Mouse (Mus musculus) limb, embryonic 13.5 days (tissue): ENCODE data around the gene Gm4969. TPM values are rescaled to one million over a fixed set of nuclear protein-coding genes. Genes with fewer than 3 reads are reported as not detected.

Source experiments
- ATAC-seq: fragments of 200-750 bp; cut with Nextera tagmentation; 2 replicates; pipeline ENCODE4 v1.8.0; 2017; ENCODE audit warnings: low read depth, moderate number of reproducible peaks, moderate TSS enrichment; ENCODE audit not compliant: low FRiP score
- H3K27ac ChIP-seq: fragments of 300-500 bp; sonication (generic); 2 replicates; pipeline ENCODE4 v1.5.1; 2015; ENCODE audit warnings: inconsistent platforms, mild to moderate bottlenecking, moderate library complexity
- H3K27me3 ChIP-seq: fragments of 300-500 bp; sonication (generic); 2 replicates; pipeline ENCODE4 v1.6.1; 2015; ENCODE audit warnings: mild to moderate bottlenecking, inconsistent platforms
- H3K36me3 ChIP-seq: fragments of 300-500 bp; sonication (generic); 2 replicates; pipeline ENCODE4 v1.6.1; 2015; ENCODE audit warnings: inconsistent platforms, mild to moderate bottlenecking, moderate library complexity
- H3K4me1 ChIP-seq: fragments of 300-500 bp; sonication (generic); 2 replicates; pipeline ENCODE4 v1.6.1; 2015; ENCODE audit warnings: inconsistent platforms
- H3K4me2 ChIP-seq: fragments of 300-500 bp; sonication (generic); replicated peaks from 2 replicates; pipeline ENCODE4 v1.6.1; 2015; ENCODE audit warnings: inconsistent platforms, mild to moderate bottlenecking, moderate library complexity
- H3K4me3 ChIP-seq: fragments of 300-500 bp; sonication (generic); 2 replicates; pipeline ENCODE4 v1.5.1; 2015; ENCODE audit warnings: moderate library complexity, mild to moderate bottlenecking, inconsistent platforms
- H3K9ac ChIP-seq: fragments of 300-500 bp; sonication (generic); 2 replicates; pipeline ENCODE4 v1.6.1; 2015; ENCODE audit warnings: mild to moderate bottlenecking, inconsistent platforms
- H3K9me3 ChIP-seq: fragments of 300-500 bp; sonication (generic); 2 replicates; pipeline ENCODE4 v1.6.1; 2016; ENCODE audit warnings: inconsistent platforms
- WGBS: fragments of 180-500 bp; shearing (Covaris S2); methylation state at CpG from one replicate; pipeline ENCODE4 v1.1.7; 2015; 5-methylcytosine and 5-hydroxymethylcytosine counted together
- polyA plus RNA-seq: library from polyadenylated mRNA; unstranded; fragments of >200 nt; fragmentation: Nextera tagmentation; extraction: Ambion mirVana; gene quantifications from 2 replicates; pipeline ENCODE4 v1.2.1, GENCODE M21; 2015

Gene Gm4969
- polyA plus RNA-seq, 1 experiment from 2014 or later: 4.3 TPM

GRCm38 (mm10) chr7:19131324-19131848 lies 13.2 kb upstream of the Gm4969 start:
- H3K27ac ChIP-seq: peak overlapping the region; percentile 89
- peaks cover 37% of the 10 kb centered on the region for H3K36me3 ChIP-seq
- under 1% methylated on average over 39 of the region's 39 CpGs for WGBS

DNA sequence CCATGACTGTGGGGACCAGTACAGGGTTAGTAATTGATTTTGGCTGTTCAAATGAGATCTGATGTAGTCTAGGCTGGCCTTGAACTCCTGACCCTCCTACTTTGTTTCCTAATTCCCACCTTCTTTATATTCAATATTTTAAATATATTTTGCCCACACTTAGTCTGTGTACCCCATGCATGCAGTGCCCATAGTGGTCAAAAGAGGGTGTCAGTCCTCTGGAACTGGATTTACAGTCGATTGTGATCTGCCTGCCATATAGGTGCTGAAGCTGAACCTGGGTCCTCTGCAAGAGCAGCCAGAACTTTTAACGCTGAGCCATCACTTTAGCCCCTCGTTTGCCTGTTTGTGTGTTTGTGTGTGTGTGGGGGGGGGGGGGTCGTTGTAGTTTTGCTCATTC lies 12.5 kb upstream of the Gm4969 start:
- Histone ChIP-seq H3K36me3 (peaks cover 30% of the 10 kb centered on the region), H3K4me1 (peaks cover 13% of the 10 kb centered on the region), H3K27ac (peak overlapping the region; percentile 89; the same call in 1 of the 2 replicates), H3K27me3 (no peaks in the 10 kb centered on the region), H3K9ac (peak overlapping the region; percentile 31; the same call in 1 of the 2 replicates), H3K4me2 (peak overlapping the region; percentile 71), H3K4me3 (peak overlapping the region; percentile 48), H3K9me3 (no peaks in the 10 kb centered on the region)
- no peak for ATAC-seq
- WGBS: 22% methylated on average over 4 of the region's 4 CpGs

More at GRCm38 (mm10) chr7:19131324-19131848, 13.2 kb upstream of the Gm4969 start:
- Histone ChIP-seq H3K4me3 (peak overlapping the region; percentile 48), H3K4me2 (peak overlapping the region; percentile 71), H3K9ac (peak overlapping the region; percentile 61), H3K9me3 (no peaks in the 10 kb centered on the region), H3K27me3 (no peaks in the 10 kb centered on the region), H3K4me1 (peaks cover 13% of the 10 kb centered on the region)
- ATAC-seq: peak; percentile 99

- WGBS: 93% methylated on average over 5 of the region's 5 CpGs
These were observed 11.2 kb upstream of the Gm4969 start for GRCm38 (mm10) chr7:19129396-19129795.

DNA sequence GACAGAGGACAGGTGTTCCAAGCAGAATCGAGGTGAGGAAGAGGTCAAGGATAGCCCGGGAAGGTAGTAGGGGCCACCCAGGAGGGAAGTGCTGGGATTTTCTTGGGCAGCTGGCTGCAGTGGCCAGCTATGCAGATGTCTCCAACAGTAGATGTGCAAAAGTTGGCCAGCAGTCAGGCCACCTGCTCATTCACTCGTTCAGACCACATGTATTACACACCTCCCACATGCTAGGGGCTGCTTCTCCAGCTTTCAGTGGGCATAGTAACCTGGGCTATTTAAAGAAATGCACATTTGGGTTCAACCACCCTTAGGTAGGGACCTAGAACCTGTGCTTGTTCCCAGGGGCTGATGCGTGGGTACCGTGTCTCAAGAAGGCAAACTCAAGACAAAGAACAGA lies 9.6 kb upstream of the Gm4969 start:
- no peak overlapping the region for H3K4me3 ChIP-seq
- H3K9me3 ChIP-seq: no peaks in the 10 kb centered on the region
- H3K9ac ChIP-seq: no peak overlapping the region
- peaks cover 13% of the 10 kb centered on the region for H3K4me1 ChIP-seq
- WGBS: 84% methylated on average over 5 of the region's 5 CpGs
- peaks cover 24% of the 10 kb centered on the region for H3K36me3 ChIP-seq
- no peak for ATAC-seq
- no peak overlapping the region for H3K4me2 ChIP-seq
- no peaks in the 10 kb centered on the region for H3K27me3 ChIP-seq
- H3K27ac ChIP-seq: no peak overlapping the region

More at GRCm38 (mm10) chr7:19129396-19129795, 11.2 kb upstream of the Gm4969 start:
- no peak overlapping the region for H3K9ac ChIP-seq
- no peak overlapping the region for H3K27ac ChIP-seq
- H3K4me3 ChIP-seq: no peak overlapping the region
- no peaks in the 10 kb centered on the region for H3K9me3 ChIP-seq
- H3K4me1 ChIP-seq: peaks cover 13% of the 10 kb centered on the region
- peaks cover 24% of the 10 kb centered on the region for H3K36me3 ChIP-seq
- no peaks in the 10 kb centered on the region for H3K27me3 ChIP-seq
- ATAC-seq: no peak
- H3K4me2 ChIP-seq: no peak overlapping the region

DNA sequence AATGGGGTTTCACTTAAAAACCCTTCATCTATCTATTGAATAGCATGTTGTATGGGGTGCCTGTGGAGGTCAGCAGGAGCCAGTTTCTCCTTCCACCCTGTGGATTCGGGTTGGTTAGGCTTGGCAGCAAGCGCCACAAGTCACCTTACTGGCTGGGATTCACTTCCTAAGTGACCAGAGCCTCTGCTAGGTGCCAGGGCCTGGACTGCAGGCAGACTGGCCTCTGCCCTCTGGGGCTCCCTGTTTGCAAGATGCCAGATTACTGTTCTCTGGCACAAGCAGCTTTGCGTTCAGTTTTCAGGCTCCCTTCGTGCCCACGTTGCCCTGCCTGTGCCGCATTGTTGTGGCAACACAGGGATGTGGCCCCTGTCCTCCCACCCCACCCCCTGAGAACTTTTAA lies 6.5 kb upstream of the Gm4969 start:
- Histone ChIP-seq H3K27ac (no peak overlapping the region), H3K27me3 (no peaks in the 10 kb centered on the region), H3K36me3 (peaks cover 24% of the 10 kb centered on the region), H3K9ac (peak overlapping the region; percentile 15; the same call in 1 of the 2 replicates), H3K4me1 (peaks cover 15% of the 10 kb centered on the region), H3K4me2 (no peak overlapping the region), H3K4me3 (no peak overlapping the region), H3K9me3 (no peaks in the 10 kb centered on the region)
- no peak for ATAC-seq
- 88% methylated on average over 6 of the region's 6 CpGs for WGBS

GRCm38 (mm10) chr7:19121686-19122085 lies 3.5 kb upstream of the Gm4969 start:
- Histone ChIP-seq H3K4me2 (no peak overlapping the region; the same call in 1 of the 2 replicates), H3K36me3 (peaks cover 5% of the 10 kb centered on the region), H3K4me1 (peaks cover 22% of the 10 kb centered on the region), H3K27ac (no peak overlapping the region), H3K9me3 (0 out of 2 replicates have a peak, but pooled peaks cover 9% of the 10 kb centered on the region), H3K4me3 (no peak overlapping the region; the same call in 1 of the 2 replicates), H3K27me3 (no peaks in the 10 kb centered on the region), H3K9ac (no peak overlapping the region)
- ATAC-seq: no peak
- WGBS: 89% methylated on average over 4 of the region's 4 CpGs

GRCm38 (mm10) chr7:19119631-19120429 lies 1.7 kb upstream of the Gm4969 start, which contains the start of gene Fbxo46:
TSS of gene Fbxo46 (plus strand) at chr7:19119859.
- ATAC-seq: peak; percentile 94
- Histone ChIP-seq H3K9me3 (peaks cover 9% of the 10 kb centered on the region; the same call in 1 of the 2 replicates), H3K9ac (peak within 1 kb of the TSS; percentile 83), H3K27me3 (no peaks in the 10 kb centered on the region), H3K4me2 (peak within 1 kb of the TSS; percentile 91), H3K4me1 (peaks cover 22% of the 10 kb centered on the region), H3K36me3 (peaks cover 2% of the 10 kb centered on the region; the same call in 1 of the 2 replicates), H3K27ac (peak within 1 kb of the TSS; percentile 28; the same call in 1 of the 2 replicates), H3K4me3 (peak within 1 kb of the TSS; percentile 71)
- 4% methylated on average over 34 of the region's 34 CpGs for WGBS

DNA sequence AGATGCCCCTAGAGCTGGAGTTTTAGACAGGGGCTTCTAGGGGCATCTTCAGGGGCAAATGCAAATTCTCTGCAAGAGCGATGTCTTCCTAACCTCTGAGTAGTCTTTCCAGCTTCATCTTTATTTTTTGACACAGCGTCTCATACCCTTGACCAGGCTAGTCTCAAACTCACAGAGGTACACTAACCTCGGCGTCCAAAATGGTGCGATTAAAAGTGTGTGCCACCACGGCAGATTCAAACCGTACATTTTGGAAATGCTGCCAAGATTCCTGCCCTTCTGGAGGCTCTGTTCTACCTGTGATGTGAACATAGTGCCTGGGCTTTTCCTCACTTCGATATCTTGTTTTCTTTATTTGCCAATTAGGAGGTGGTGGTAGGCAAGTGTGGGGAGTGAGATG lies 915 bp upstream of the Gm4969 start:
- Histone ChIP-seq H3K4me3 (no peak overlapping the region; the same call in 1 of the 2 replicates), H3K9ac (no peak overlapping the region), H3K4me1 (peaks cover 22% of the 10 kb centered on the region), H3K36me3 (no peaks in the 10 kb centered on the region), H3K27me3 (no peaks in the 10 kb centered on the region), H3K9me3 (peaks cover 9% of the 10 kb centered on the region; the same call in 1 of the 2 replicates), H3K4me2 (peak overlapping the region; percentile 9; the same call in 1 of the 2 replicates), H3K27ac (no peak overlapping the region)
- ATAC-seq: peak; percentile 5; the same call in 1 of the 2 replicates
- 89% methylated on average over 8 of the region's 8 CpGs for WGBS

GRCm38 (mm10) chr7:19109565-19109964 lies 8.6 kb downstream of the Gm4969 start:
- Histone ChIP-seq H3K9me3 (no peaks in the 10 kb centered on the region), H3K9ac (no peak overlapping the region), H3K4me2 (no peak overlapping the region), H3K36me3 (no peaks in the 10 kb centered on the region), H3K27ac (no peak overlapping the region), H3K4me3 (no peak overlapping the region), H3K4me1 (no peaks in the 10 kb centered on the region), H3K27me3 (no peaks in the 10 kb centered on the region)
- ATAC-seq: no peak
- WGBS: 78% methylated on average over 1 of the region's 1 CpGs

- H3K27me3 ChIP-seq: no peaks in the 10 kb centered on the region
- H3K9me3 ChIP-seq: peaks cover 10% of the 10 kb centered on the region
- H3K4me1 ChIP-seq: no peaks in the 10 kb centered on the region
- no peak overlapping the region for H3K4me2 ChIP-seq
- peaks cover 4% of the 10 kb centered on the region; the same call in 1 of the 2 replicates for H3K36me3 ChIP-seq
- WGBS: 67% methylated on average over 3 of the region's 3 CpGs
- H3K4me3 ChIP-seq: no peak overlapping the region
- H3K27ac ChIP-seq: no peak overlapping the region
- ATAC-seq: no peak
- no peak overlapping the region for H3K9ac ChIP-seq
These were observed 10.7 kb downstream of the Gm4969 start for GRCm38 (mm10) chr7:19107436-19107835.

DNA sequence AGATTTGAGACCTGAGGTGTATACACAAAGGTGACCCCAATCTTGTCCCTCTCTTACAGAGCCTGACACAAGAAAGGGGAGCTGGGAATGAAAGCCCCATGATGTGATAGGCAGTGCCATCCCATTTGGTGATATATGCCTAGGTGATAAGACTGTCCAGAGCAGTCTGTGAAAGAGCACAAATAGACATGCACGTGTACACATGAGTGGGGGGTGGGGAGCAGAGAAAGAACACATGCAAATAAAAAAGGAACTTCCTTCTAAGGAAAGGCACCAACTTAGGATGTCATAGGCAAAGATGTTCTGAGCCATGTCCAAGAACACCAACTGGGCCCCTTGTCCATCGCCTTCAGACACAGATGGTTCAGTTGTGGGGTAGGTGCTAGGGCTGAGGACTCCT lies 13.7 kb downstream of the Gm4969 start:
- Histone ChIP-seq H3K9ac (no peak overlapping the region), H3K9me3 (peaks cover 12% of the 10 kb centered on the region), H3K4me3 (no peak overlapping the region), H3K27ac (no peak overlapping the region), H3K4me2 (no peak overlapping the region), H3K27me3 (no peaks in the 10 kb centered on the region), H3K36me3 (peaks cover 4% of the 10 kb centered on the region; the same call in 1 of the 2 replicates), H3K4me1 (no peaks in the 10 kb centered on the region)
- WGBS: 78% methylated on average over 2 of the region's 2 CpGs
- no peak for ATAC-seq

DNA sequence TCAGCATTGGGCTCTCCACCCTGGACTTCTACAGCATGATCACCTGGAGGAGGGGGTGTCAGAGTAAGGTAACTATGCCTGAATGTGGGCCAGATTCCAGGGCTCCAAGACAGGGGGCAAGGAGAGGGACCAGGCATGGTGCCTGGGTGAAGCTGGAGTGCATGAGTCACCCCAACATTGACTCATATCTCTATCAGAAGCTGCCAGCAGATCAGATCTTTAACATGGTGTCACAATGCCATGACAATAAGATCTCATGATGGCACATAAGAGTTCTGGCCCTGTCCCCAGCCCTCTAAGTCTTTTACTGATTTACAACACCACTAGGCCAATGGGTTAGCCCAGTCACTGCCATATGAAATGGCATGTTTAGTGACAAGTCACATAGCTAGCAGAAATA lies 14.4 kb downstream of the Gm4969 start:
- Histone ChIP-seq H3K4me1 (peaks cover 1% of the 10 kb centered on the region; the same call in 1 of the 2 replicates), H3K9me3 (peaks cover 12% of the 10 kb centered on the region)

More for the DNA sequence above, 14.4 kb downstream of the Gm4969 start:
- H3K27me3 ChIP-seq: no peaks in the 10 kb centered on the region
- no peak overlapping the region for H3K27ac ChIP-seq
- no peak overlapping the region for H3K4me2 ChIP-seq
- no peak overlapping the region for H3K9ac ChIP-seq
- H3K4me3 ChIP-seq: no peak overlapping the region
- H3K36me3 ChIP-seq: peaks cover 9% of the 10 kb centered on the region
- no peak for ATAC-seq
